Mouse (Mus musculus): ENCODE measurements around the gene Dexi. TPM values are rescaled to one million over a fixed set of nuclear protein-coding genes. Genes with fewer than 3 reads are reported as not detected.

The Dexi gene
- total and polyA plus RNA-seq, 3 experiments, result 9.3 to 17.8 TPM; not detected in 1

DNA sequence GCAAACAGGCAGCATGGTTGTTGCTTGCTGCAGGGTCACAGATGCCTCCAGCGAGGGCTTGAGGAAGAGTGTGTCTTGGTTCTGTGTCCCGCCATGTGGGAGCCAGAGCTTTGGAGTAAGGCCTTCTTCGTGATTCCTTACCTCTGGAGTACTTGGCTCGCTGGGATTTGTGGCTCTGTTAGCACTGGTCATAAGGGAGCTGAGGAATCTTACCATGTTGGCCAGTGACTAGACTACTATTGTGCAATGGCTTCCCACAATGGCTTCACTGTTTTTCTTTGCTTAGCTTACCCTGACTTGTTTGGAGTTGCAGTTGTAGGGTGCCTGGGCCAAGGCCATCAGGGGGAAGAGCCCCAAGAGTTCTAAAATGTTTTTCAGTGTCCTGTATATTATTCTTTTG is 33.1 kb upstream of the Dexi start:
- H3K4me1 ChIP-seq (ENCODE audit: control insufficient read depth in 1 of 2, insufficient read depth in 2 of 2, low read length in 2 of 2), result no peaks in the 10 kb centered on the region
- no peak overlapping the region for H3K9ac ChIP-seq (ENCODE audit: control insufficient read depth, low read depth, low read length, poor library complexity, severe bottlenecking)
- H3K27ac ChIP-seq (ENCODE audit: control insufficient read depth, low read depth, low read length), result no peak overlapping the region
- H3K27me3 ChIP-seq (ENCODE audit: control insufficient read depth in 1 of 2, insufficient read depth in 2 of 2, low read length in 2 of 2), result no peaks in the 10 kb centered on the region
- no peaks in the 10 kb centered on the region for H3K9me3 ChIP-seq (replicated peaks; ENCODE audit: insufficient read depth, low read length)
- no peak overlapping the region for H3K4me3 ChIP-seq (ENCODE audit: control insufficient read depth in 1 of 2, insufficient read depth in 1 of 2, low read depth in 2 of 2, low read length in 2 of 2)
- H3K36me3 ChIP-seq (ENCODE audit: control insufficient read depth in 1 of 2, insufficient read depth in 2 of 2, low read length in 2 of 2), result no peaks in the 10 kb centered on the region; a peak in 1 of 4 replicates
- TF ChIP-seq KAT2A (conservative IDR thresholded peaks at IDR 0.05; ENCODE audit: low read depth, low read length) (no peak), MAX (IDR thresholded peaks at IDR 0.05; ENCODE audit: low read length) (no peak), MXI1 (IDR thresholded peaks at IDR 0.05; ENCODE audit: low read depth, low read length) (no peak), ELF1 (IDR thresholded peaks at IDR 0.05; ENCODE audit: low read depth, low read length) (no peak), HCFC1 (IDR thresholded peaks at IDR 0.05; ENCODE audit: low read depth, low read length) (no peak), NRF1 (IDR thresholded peaks at IDR 0.05; ENCODE audit: insufficient read depth, low read depth, low read length, poor library complexity, severe bottlenecking) (no peak), POLR2A (IDR thresholded peaks at IDR 0.05; ENCODE audit: control insufficient read depth in 1 of 2, insufficient read depth in 1 of 2, low read depth in 1 of 2, low read length in 2 of 2, poor library complexity in 1 of 2) (no peak), UBTF (IDR thresholded peaks at IDR 0.05; ENCODE audit: borderline replicate concordance, insufficient read depth, low read depth, low read length) (no peak), RAD21 (IDR thresholded peaks at IDR 0.05; ENCODE audit: low read depth, low read length) (no peak), SMC3 (IDR thresholded peaks at IDR 0.05; ENCODE audit: low read depth, low read length) (no peak), MAFK (IDR thresholded peaks at IDR 0.05; ENCODE audit: borderline replicate concordance, low read depth, low read length) (no peak), ZKSCAN1 (IDR thresholded peaks at IDR 0.05; ENCODE audit: low read depth, low read length) (no peak), USF1 (IDR thresholded peaks at IDR 0.05; ENCODE audit: low read depth, low read length) (no peak), E2F4 (IDR thresholded peaks at IDR 0.05; ENCODE audit: borderline replicate concordance, low read depth, low read length) (no peak), ZC3H11A (IDR thresholded peaks at IDR 0.05; ENCODE audit: low read depth, low read length) (no peak), CTCF (IDR thresholded peaks at IDR 0.05 in 2 of 3, conservative IDR thresholded peaks at IDR 0.05 in 1 of 3; ENCODE audit: control insufficient read depth in 1 of 3, insufficient read depth in 1 of 3, low read depth in 2 of 3, low read length in 3 of 3, poor library complexity in 1 of 3, severe bottlenecking in 1 of 3) (no peak), USF2 (IDR thresholded peaks at IDR 0.05; ENCODE audit: borderline replicate concordance in 1 of 2, insufficient read depth in 1 of 2, low read depth in 1 of 2, low read length in 2 of 2) (no peak), ZNF384 (IDR thresholded peaks at IDR 0.05; ENCODE audit: low read depth, low read length) (no peak), EP300 (IDR thresholded peaks at IDR 0.05; ENCODE audit: low read depth in 1 of 2, low read length in 2 of 2) (no peak)
- DNase-seq (ENCODE audit: low read depth, low spot score), result no peak
- H3K79me2 ChIP-seq (ENCODE audit: control insufficient read depth, insufficient read depth, low read length, poor library complexity), result no peaks in the 10 kb centered on the region

DNA sequence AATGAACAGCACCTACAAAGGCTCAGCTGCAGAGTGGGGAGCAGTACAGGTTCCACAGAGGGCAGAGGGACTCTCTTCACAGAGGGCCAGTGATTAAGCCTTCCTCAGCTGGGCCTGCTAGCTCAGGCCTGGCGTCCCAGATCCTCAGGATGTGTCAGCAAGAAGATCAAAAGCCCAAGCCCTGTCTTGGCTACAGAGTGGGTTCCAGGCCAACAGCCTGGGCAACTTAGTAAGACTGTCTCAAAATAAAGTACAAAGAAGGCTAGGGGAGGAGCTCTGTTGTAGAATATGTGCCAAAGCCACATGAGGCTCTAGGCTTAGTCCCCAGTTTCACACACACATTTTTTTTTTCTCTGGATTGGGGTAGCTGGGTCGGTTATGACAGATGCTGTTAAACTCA is 32.1 kb upstream of the Dexi start:
- no peak for TF ChIP-seq ZMIZ1 (IDR thresholded peaks at IDR 0.05; ENCODE audit: low read depth, low read length)
- no peak for TF ChIP-seq GABPA (IDR thresholded peaks at IDR 0.05; ENCODE audit: low read depth, low read length)
- TF ChIP-seq ZC3H11A (IDR thresholded peaks at IDR 0.05; ENCODE audit: low read depth, low read length), result no peak
- no peak for TF ChIP-seq MAFK (IDR thresholded peaks at IDR 0.05; ENCODE audit: borderline replicate concordance, low read depth, low read length)
- TF ChIP-seq MAX (IDR thresholded peaks at IDR 0.05; ENCODE audit: low read length), result no peak
- no peak for TF ChIP-seq GATA1 (IDR thresholded peaks at IDR 0.05; ENCODE audit: low read depth, low read length)
- TF ChIP-seq MAZ (IDR thresholded peaks at IDR 0.05; ENCODE audit: low read depth, low read length), result no peak
- TF ChIP-seq NELFE (IDR thresholded peaks at IDR 0.05; ENCODE audit: low read depth, low read length), result no peak
- no peak for TF ChIP-seq SIN3A (IDR thresholded peaks at IDR 0.05; ENCODE audit: low read length)
- TF ChIP-seq E2F4 (IDR thresholded peaks at IDR 0.05; ENCODE audit: borderline replicate concordance, low read depth, low read length), result no peak
- no peak for TF ChIP-seq MYB (IDR thresholded peaks at IDR 0.05; ENCODE audit: low read depth, low read length)
- H3K9ac ChIP-seq (ENCODE audit: control insufficient read depth, low read depth, low read length, poor library complexity, severe bottlenecking), result no peak overlapping the region
- H3K36me3 ChIP-seq (ENCODE audit: control insufficient read depth in 1 of 2, insufficient read depth in 2 of 2, low read length in 2 of 2), result no peaks in the 10 kb centered on the region; a peak in 1 of 4 replicates
- no peak overlapping the region for H3K4me3 ChIP-seq (ENCODE audit: control insufficient read depth in 1 of 2, insufficient read depth in 1 of 2, low read depth in 2 of 2, low read length in 2 of 2)
- no peak overlapping the region for H3K27ac ChIP-seq (ENCODE audit: control insufficient read depth, low read depth, low read length)
- no peaks in the 10 kb centered on the region for H3K9me3 ChIP-seq (replicated peaks; ENCODE audit: insufficient read depth, low read length)
- no peak for DNase-seq (ENCODE audit: low read depth, low spot score)
- no peaks in the 10 kb centered on the region for H3K27me3 ChIP-seq (ENCODE audit: control insufficient read depth in 1 of 2, insufficient read depth in 2 of 2, low read length in 2 of 2)
- no peaks in the 10 kb centered on the region for H3K79me2 ChIP-seq (ENCODE audit: control insufficient read depth, insufficient read depth, low read length, poor library complexity)
- no peaks in the 10 kb centered on the region for H3K4me1 ChIP-seq (ENCODE audit: control insufficient read depth in 1 of 2, insufficient read depth in 2 of 2, low read length in 2 of 2)
